Mouse (Mus musculus): ENCODE measurements at regions not wholly inside any gene's neighbourhood (a gene's known extent, or its start where the extent isn't known, plus 50 kb on each side); places are given as distances from the start of the nearest gene placed in this dataset.
"Not testable (repeated sequence)": the region's sequence is repeated elsewhere in the genome, so short reads cannot be mapped to it uniquely, and the experiment has no call there.

DNA sequence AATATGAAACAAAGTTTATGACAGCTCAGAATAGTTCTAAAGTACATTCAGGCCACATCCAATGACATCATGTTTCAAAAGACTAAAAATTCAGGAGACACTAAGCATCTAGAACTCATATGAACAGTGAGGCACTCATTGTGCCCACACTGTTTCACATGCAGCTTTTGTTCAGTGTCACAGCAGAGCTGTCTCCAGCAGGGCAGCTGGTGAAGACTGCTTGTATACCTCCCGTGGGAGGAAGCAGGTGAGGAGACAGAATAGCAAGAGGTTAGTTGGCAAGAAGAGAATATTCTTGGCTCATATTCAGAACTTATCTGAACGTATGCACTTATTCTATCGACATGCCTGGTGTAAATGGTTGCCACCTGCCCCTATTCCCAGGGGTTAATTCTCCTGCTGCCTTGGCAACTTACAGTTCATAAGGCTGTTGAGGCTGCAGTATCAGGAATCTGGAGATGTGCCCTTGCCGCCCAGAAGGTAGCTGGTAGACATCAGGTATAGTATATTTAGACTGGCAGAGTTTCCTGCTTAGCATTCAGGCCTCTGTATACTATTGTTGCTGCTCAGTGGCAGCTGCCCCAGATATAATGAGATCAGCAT is 1109.0 kb downstream of the Lrfn5 start:
- DNase-seq (ENCODE audit: low spot score) (peak; percentile 1), ATAC-seq (ENCODE audit: low read depth) (peak; percentile 33; the same call in 1 of the 2 replicates)
- Histone ChIP-seq H3K4me1 (ENCODE audit: control insufficient read depth, insufficient read depth, low read length) (no peaks in the 10 kb centered on the region), H3K27ac (replicated peaks; ENCODE audit: low read depth, low read length) (no peak overlapping the region), H3K9ac (ENCODE audit: low read depth, low read length) (no peak overlapping the region), H3K4me3 (ENCODE audit: low read depth, low read length) (no peak overlapping the region), H3K27me3 (replicated peaks; ENCODE audit: control insufficient read depth, insufficient read depth, low read length) (no peaks in the 10 kb centered on the region), H3K4me2 (ENCODE audit: low read depth, low read length) (no peak overlapping the region), H3K36me3 (ENCODE audit: control insufficient read depth, insufficient read depth, low read length) (no peaks in the 10 kb centered on the region), H3K9me3 (ENCODE audit: control insufficient read depth, low read length) (no peaks in the 10 kb centered on the region)
- 62% methylated on average over 4 of the region's 4 CpGs for WGBS

- Histone ChIP-seq H3K9ac (ENCODE audit: low read depth, low read length) (no peak overlapping the region), H3K4me3 (ENCODE audit: low read depth, low read length) (no peak overlapping the region), H3K9me3 (ENCODE audit: control insufficient read depth, low read length) (0 out of 2 replicates have a peak, but pooled peaks cover 3% of the 10 kb centered on the region), H3K4me2 (ENCODE audit: low read depth, low read length) (no peak overlapping the region), H3K4me1 (ENCODE audit: control insufficient read depth, insufficient read depth, low read length) (no peaks in the 10 kb centered on the region), H3K27ac (replicated peaks; ENCODE audit: low read depth, low read length) (no peak overlapping the region), H3K36me3 (ENCODE audit: control insufficient read depth, insufficient read depth, low read length) (no peaks in the 10 kb centered on the region), H3K27me3 (replicated peaks; ENCODE audit: control insufficient read depth, insufficient read depth, low read length) (no peaks in the 10 kb centered on the region)
- DNase-seq (ENCODE audit: low spot score) (no peak), ATAC-seq (ENCODE audit: low read depth) (no peak)
- WGBS = 62% methylated on average over 1 of the region's 1 CpGs
Observed at GRCm38 (mm10) chr12:62664602-62665001, 1141.7 kb downstream of the Lrfn5 start.

GRCm38 (mm10) chr12:62707198-62707597 is 1184.2 kb downstream of the Lrfn5 start:
- not testable (repeated sequence) for H3K4me1 ChIP-seq (ENCODE audit: control insufficient read depth, insufficient read depth, low read length); H3K27ac ChIP-seq (replicated peaks; ENCODE audit: low read depth, low read length); H3K9ac ChIP-seq (ENCODE audit: low read depth, low read length); H3K4me3 ChIP-seq (ENCODE audit: low read depth, low read length); H3K36me3 ChIP-seq (ENCODE audit: control insufficient read depth, insufficient read depth, low read length); DNase-seq (ENCODE audit: low spot score); ATAC-seq (ENCODE audit: low read depth); H3K9me3 ChIP-seq (ENCODE audit: control insufficient read depth, low read length); H3K4me2 ChIP-seq (ENCODE audit: low read depth, low read length); H3K27me3 ChIP-seq (replicated peaks; ENCODE audit: control insufficient read depth, insufficient read depth, low read length)
- WGBS = 83% methylated on average over 1 of the region's 1 CpGs

Measured in embryonic facial prominence, embryonic 14.5 days (tissue).